Mouse (Mus musculus) liver, adult 2 months (tissue): ENCODE results near the gene Dbi.

Source experiments
- CTCF ChIP-seq: fragments of 200-500 bp; IDR thresholded peaks from 2 replicates; pipeline ENCODE4 v1.5.1; 2011; ENCODE audit warnings: low read depth, low read length, control low read depth
- POLR2A ChIP-seq: fragments of 200-500 bp; IDR thresholded peaks from 2 replicates; pipeline ENCODE4 v1.6.1; 2011; ENCODE audit warnings: low read length, control low read depth; ENCODE audit not compliant: insufficient read depth; ENCODE audit errors: extremely low read depth

DNA sequence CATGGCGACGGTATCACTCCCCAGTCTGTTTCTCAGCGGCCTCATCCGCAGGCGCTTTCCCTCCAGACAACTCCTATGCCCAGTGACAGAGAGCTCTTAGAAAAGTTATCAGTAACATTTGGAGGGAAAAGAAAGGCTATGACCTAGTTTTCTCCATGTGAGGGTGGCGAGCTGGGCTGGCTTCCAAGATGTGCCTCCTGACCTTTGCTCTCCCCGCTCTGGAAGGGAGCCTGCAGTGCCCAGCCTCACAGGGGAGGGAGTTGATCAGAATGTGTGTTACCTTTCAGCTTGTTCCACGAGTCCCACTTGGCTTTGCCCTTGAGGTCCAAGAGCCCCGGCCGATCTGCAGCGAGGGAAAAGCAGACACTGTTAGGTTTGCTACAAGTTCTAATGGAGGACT is 4.8 kb downstream of the Dbi start:
- TF ChIP-seq POLR2A = no peak
- TF ChIP-seq CTCF = no peak
